Mouse (Mus musculus): ENCODE results near the gene Grip1.

DNA sequence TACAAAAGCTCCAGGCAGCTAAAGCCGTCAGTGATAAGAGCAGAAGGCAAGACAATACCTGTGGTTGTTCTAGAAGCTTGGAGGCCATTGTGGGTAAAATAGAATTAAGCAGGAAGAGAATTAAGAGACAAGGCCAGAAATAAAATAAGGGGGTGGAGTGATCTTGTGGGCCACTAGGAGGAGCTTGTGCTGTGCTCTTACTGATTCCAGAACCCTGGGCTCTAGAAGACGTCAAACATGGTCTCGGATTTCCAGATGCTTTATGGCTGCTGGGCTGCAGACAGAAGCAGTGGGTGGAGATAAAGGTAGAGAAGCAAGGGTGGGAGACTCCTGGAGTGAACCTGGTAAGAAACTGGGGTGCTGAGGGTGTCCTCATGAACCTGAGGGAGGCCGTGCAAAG, 479.2 kb downstream of the Grip1 start:
- peak; percentile 50 for TF ChIP-seq CTCF (IDR thresholded peaks at IDR 0.05; ENCODE audit: low read depth)
- no peak for TF ChIP-seq EP300 (optimal IDR thresholded peaks at IDR 0.05)

Data from stomach, postnatal 0 days (tissue).